ENCODE assay signal across 34 mouse cellular contexts in the genomic region with DNA sequence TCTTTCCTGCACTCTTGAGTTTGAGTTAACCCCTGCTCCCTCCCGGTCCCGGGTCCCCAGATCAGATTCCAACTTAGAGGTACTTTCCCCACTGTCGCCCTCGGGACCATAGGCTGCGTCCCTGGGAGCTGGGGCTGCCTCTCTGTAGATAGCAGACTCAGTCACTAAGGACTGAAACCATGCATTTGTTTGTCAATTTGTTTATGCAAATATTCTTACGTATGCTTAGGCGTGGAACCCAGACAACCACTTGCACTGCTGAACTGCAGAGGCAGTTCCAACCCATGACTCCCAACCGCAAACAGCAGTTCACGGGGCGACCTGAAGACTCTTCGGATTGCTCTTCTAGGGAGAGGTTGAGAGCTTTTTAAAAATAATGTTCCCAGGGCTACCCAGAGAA. TPM values are rescaled to one million over a fixed set of nuclear protein-coding genes. Genes with fewer than 3 reads are reported as not detected.
DNase-seq lines count a peak whose midpoint lies in the region; ATAC-seq and TF ChIP-seq lines count a peak whose summit lies in the region.
"Had no signal": no experiment of that assay in that cellular context is flagged by ENCODE, and none has a peak within 500 bp of the region (broad histone marks: within the 10 kb centered on the region; RNA-seq: fewer than 3 reads in every experiment).

No protein-coding gene starts in this region.

- DNase-seq in heart, embryonic 10.5 days (ENCODE audit: low spot score) = no peak
- DNase-seq in heart, adult 2 months = no peak
- DNase-seq: adrenal gland, adult 8-10 months; cerebellum, adult 2 months; cerebellum, postnatal 36 days; embryo, embryonic 11 days; gastrocnemius, postnatal 36 days; heart, postnatal 4 days; kidney, adult 9 months; kidney, postnatal 36 days; lung, adult 18-20 months; lung, postnatal 4 days; right cerebral cortex, postnatal 4 days; thymus, postnatal 36 days had no signal

- no peak for TF ChIP-seq CTCF in heart, adult 2 months (IDR thresholded peaks at IDR 0.05)

- no peak overlapping the region for H3K9ac ChIP-seq in heart, adult 2 months (ENCODE audit: low read depth, low read length)
- no peak overlapping the region for H3K9ac ChIP-seq in liver, embryonic 15.5 days
- H3K9ac ChIP-seq in liver, embryonic 12.5 days = no peak overlapping the region
- no peak overlapping the region for H3K9ac ChIP-seq in liver, embryonic 16.5 days (ENCODE audit: low read depth, low read length)
- no peak overlapping the region for H3K9ac ChIP-seq in forebrain, embryonic 13.5 days
- no peak overlapping the region for H3K9ac ChIP-seq in kidney, embryonic 15.5 days
- H3K9ac ChIP-seq: embryonic facial prominence, embryonic 12.5 days; forebrain, embryonic 15.5 days; heart, embryonic 12.5 days; hindbrain, embryonic 13.5 days; limb, embryonic 12.5 days; midbrain, embryonic 12.5 days; neural tube, embryonic 13.5 days; stomach, embryonic 15.5 days had no signal

- ATAC-seq in liver, embryonic 15.5 days (ENCODE audit: insufficient read depth) = peak; percentile 17
- ATAC-seq in liver, embryonic 12.5 days = no peak
- peak; percentile 15; the same call in 1 of the 2 replicates for ATAC-seq in liver, embryonic 16.5 days (ENCODE audit: low read depth)
- ATAC-seq in forebrain, embryonic 13.5 days = no peak
- ATAC-seq in kidney, embryonic 15.5 days (replicated peaks; ENCODE audit: low FRiP score) = no peak
- ATAC-seq: CD4-positive, CD25-positive, alpha-beta regulatory T cell, adult 4 months; forebrain, embryonic 15.5 days; intestine, embryonic 16.5 days; lung, postnatal 0 days had no signal

- TF ChIP-seq POLR2A in heart, adult 2 months (IDR thresholded peaks at IDR 0.05; ENCODE audit: insufficient read depth, low read depth, low read length) = no peak

- no peak for TF ChIP-seq EP300 in heart, adult 2 months (IDR thresholded peaks at IDR 0.05; ENCODE audit: insufficient read depth, low read depth, low read length)

- no peak overlapping the region for H3K4me3 ChIP-seq in heart, embryonic 10.5 days
- no peak overlapping the region for H3K4me3 ChIP-seq in heart, adult 2 months
- no peak overlapping the region for H3K4me3 ChIP-seq in liver, embryonic 15.5 days (replicated peaks)
- no peak overlapping the region for H3K4me3 ChIP-seq in liver, embryonic 12.5 days
- no peak overlapping the region for H3K4me3 ChIP-seq in liver, embryonic 16.5 days (ENCODE audit: low read depth, low read length)
- no peak overlapping the region for H3K4me3 ChIP-seq in forebrain, embryonic 13.5 days
- H3K4me3 ChIP-seq in kidney, embryonic 15.5 days (replicated peaks) = no peak overlapping the region
- H3K4me3 ChIP-seq: embryonic facial prominence, embryonic 12.5 days; forebrain, embryonic 15.5 days; heart, embryonic 12.5 days; hindbrain, embryonic 13.5 days; layer of hippocampus, adult 2 months; left cerebral cortex, adult 2 months; limb, embryonic 12.5 days; megakaryocyte, embryonic 14.5 days; midbrain, embryonic 12.5 days; neural tube, embryonic 13.5 days; stomach, embryonic 15.5 days had no signal

- intact Hi-C loops in heart, adult 2 months (cut with DNase I) = no loop called here

- H3K4me2 ChIP-seq in liver, embryonic 15.5 days = no peak overlapping the region
- no peak overlapping the region for H3K4me2 ChIP-seq in liver, embryonic 12.5 days
- H3K4me2 ChIP-seq in liver, embryonic 16.5 days (ENCODE audit: low read depth, low read length) = no peak overlapping the region
- no peak overlapping the region for H3K4me2 ChIP-seq in forebrain, embryonic 13.5 days
- H3K4me2 ChIP-seq in kidney, embryonic 15.5 days = no peak overlapping the region
- H3K4me2 ChIP-seq: embryonic facial prominence, embryonic 12.5 days; forebrain, embryonic 15.5 days; heart, embryonic 12.5 days; hindbrain, embryonic 13.5 days; limb, embryonic 12.5 days; midbrain, embryonic 12.5 days; neural tube, embryonic 13.5 days; stomach, embryonic 15.5 days had no signal

- H3K4me1 ChIP-seq in heart, embryonic 10.5 days = peaks cover 67% of the 10 kb centered on the region
- peaks cover 21% of the 10 kb centered on the region for H3K4me1 ChIP-seq in heart, adult 2 months (ENCODE audit: control insufficient read depth, insufficient read depth, low read length)
- H3K4me1 ChIP-seq in liver, embryonic 15.5 days (replicated peaks) = peaks cover 65% of the 10 kb centered on the region
- peaks cover 66% of the 10 kb centered on the region for H3K4me1 ChIP-seq in liver, embryonic 12.5 days
- H3K4me1 ChIP-seq in liver, embryonic 16.5 days (ENCODE audit: control insufficient read depth, low read depth, low read length) = peaks cover 44% of the 10 kb centered on the region
- H3K4me1 ChIP-seq in forebrain, embryonic 13.5 days = peaks cover 12% of the 10 kb centered on the region
- peaks cover 57% of the 10 kb centered on the region for H3K4me1 ChIP-seq in kidney, embryonic 15.5 days

- WGBS in heart, embryonic 10.5 days = 71% methylated on average over 11 of the region's 11 CpGs
- 86% methylated on average over 11 of the region's 11 CpGs for WGBS in heart, adult 2 months
- WGBS in liver, embryonic 15.5 days (ENCODE audit: insufficient replicate concordance) = 65% methylated on average over 11 of the region's 11 CpGs
- 65% methylated on average over 11 of the region's 11 CpGs for WGBS in liver, embryonic 12.5 days (ENCODE audit: insufficient replicate concordance)
- 65% methylated on average over 11 of the region's 11 CpGs for WGBS in liver, embryonic 16.5 days (ENCODE audit: insufficient replicate concordance)
- 85% methylated on average over 11 of the region's 11 CpGs for WGBS in forebrain, embryonic 13.5 days
- WGBS in kidney, embryonic 15.5 days = 80% methylated on average over 11 of the region's 11 CpGs

- H3K9me3 ChIP-seq in heart, embryonic 10.5 days = no peaks in the 10 kb centered on the region
- H3K9me3 ChIP-seq in liver, embryonic 15.5 days (replicated peaks) = no peaks in the 10 kb centered on the region
- H3K9me3 ChIP-seq in liver, embryonic 12.5 days (replicated peaks) = no peaks in the 10 kb centered on the region
- H3K9me3 ChIP-seq in liver, embryonic 16.5 days (replicated peaks; ENCODE audit: control insufficient read depth, low read length) = no peaks in the 10 kb centered on the region
- H3K9me3 ChIP-seq in forebrain, embryonic 13.5 days (replicated peaks) = no peaks in the 10 kb centered on the region
- H3K9me3 ChIP-seq in kidney, embryonic 15.5 days (replicated peaks) = no peaks in the 10 kb centered on the region
- H3K9me3 ChIP-seq: embryonic facial prominence, embryonic 12.5 days; forebrain, embryonic 15.5 days; heart, embryonic 12.5 days; hindbrain, embryonic 13.5 days; limb, embryonic 12.5 days; megakaryocyte, embryonic 14.5 days; midbrain, embryonic 12.5 days; neural tube, embryonic 13.5 days; stomach, embryonic 15.5 days had no signal

- H3K27ac ChIP-seq in heart, embryonic 10.5 days = 0 out of 2 replicates have a peak overlapping the region, but pooled peaks have one; percentile 22
- no peak overlapping the region for H3K27ac ChIP-seq in heart, adult 2 months
- H3K27ac ChIP-seq in liver, embryonic 15.5 days (replicated peaks) = 0 out of 2 replicates have a peak overlapping the region, but pooled peaks have one; percentile 31
- H3K27ac ChIP-seq in liver, embryonic 12.5 days = no peak overlapping the region
- H3K27ac ChIP-seq in liver, embryonic 16.5 days (ENCODE audit: low read length) = peak overlapping the region; percentile 45; the same call in 1 of the 2 replicates
- H3K27ac ChIP-seq in forebrain, embryonic 13.5 days = no peak overlapping the region
- H3K27ac ChIP-seq in kidney, embryonic 15.5 days = no peak overlapping the region
- H3K27ac ChIP-seq: embryonic facial prominence, embryonic 12.5 days; forebrain, embryonic 15.5 days; hindbrain, embryonic 13.5 days; layer of hippocampus, adult 2 months; left cerebral cortex, adult 2 months; limb, embryonic 12.5 days; midbrain, embryonic 12.5 days; neural tube, embryonic 13.5 days; stomach, embryonic 15.5 days had no signal

- no peaks in the 10 kb centered on the region for H3K36me3 ChIP-seq in heart, embryonic 10.5 days
- H3K36me3 ChIP-seq in heart, adult 2 months (ENCODE audit: control insufficient read depth, insufficient read depth, low read length) = peaks cover 2% of the 10 kb centered on the region; the same call in 1 of the 2 replicates
- no peaks in the 10 kb centered on the region for H3K36me3 ChIP-seq in liver, embryonic 15.5 days (replicated peaks)
- no peaks in the 10 kb centered on the region for H3K36me3 ChIP-seq in liver, embryonic 12.5 days
- no peaks in the 10 kb centered on the region for H3K36me3 ChIP-seq in liver, embryonic 16.5 days (ENCODE audit: control insufficient read depth, insufficient read depth)
- no peaks in the 10 kb centered on the region for H3K36me3 ChIP-seq in forebrain, embryonic 13.5 days (ENCODE audit: poor library complexity, severe bottlenecking)
- no peaks in the 10 kb centered on the region for H3K36me3 ChIP-seq in kidney, embryonic 15.5 days
- H3K36me3 ChIP-seq: embryonic facial prominence, embryonic 12.5 days; forebrain, embryonic 15.5 days; G1E; heart, embryonic 12.5 days; hindbrain, embryonic 13.5 days; limb, embryonic 12.5 days; midbrain, embryonic 12.5 days; neural tube, embryonic 13.5 days; stomach, embryonic 15.5 days had no signal

- no peaks in the 10 kb centered on the region for H3K79me2 ChIP-seq in heart, adult 2 months (replicated peaks; ENCODE audit: control insufficient read depth, insufficient read depth, low read length)

- H3K27me3 ChIP-seq in heart, embryonic 10.5 days (ENCODE audit: insufficient read depth, poor library complexity, severe bottlenecking) = no peaks in the 10 kb centered on the region
- no peaks in the 10 kb centered on the region for H3K27me3 ChIP-seq in heart, adult 2 months (ENCODE audit: control insufficient read depth, insufficient read depth, low read length)
- peaks cover 7% of the 10 kb centered on the region; the same call in 1 of the 2 replicates for H3K27me3 ChIP-seq in liver, embryonic 15.5 days
- H3K27me3 ChIP-seq in liver, embryonic 12.5 days (replicated peaks) = peaks cover 38% of the 10 kb centered on the region
- H3K27me3 ChIP-seq in liver, embryonic 16.5 days (ENCODE audit: control insufficient read depth, insufficient read depth, low read depth, low read length) = no peaks in the 10 kb centered on the region; the same call in 1 of the 2 replicates
- peaks cover 16% of the 10 kb centered on the region for H3K27me3 ChIP-seq in forebrain, embryonic 13.5 days
- no peaks in the 10 kb centered on the region for H3K27me3 ChIP-seq in kidney, embryonic 15.5 days
- H3K27me3 ChIP-seq: embryonic facial prominence, embryonic 12.5 days; heart, embryonic 12.5 days; limb, embryonic 12.5 days; stomach, embryonic 15.5 days had no signal

RNA-seq across cellular contexts. Expression of gene Tmem51, which starts 8.2 kb away (rescaled TPM):
- 21.0 and 25.9 TPM in 2 replicates for polyA plus RNA-seq in heart, embryonic 10.5 days (2016; fragmentation: Nextera tagmentation; extraction: Ambion mirVana)
- 1 to 10 TPM; 5.5 to 6.0 TPM for total RNA-seq in heart, adult 2 months (2021)
- 9.9 and 13.1 TPM in 2 replicates for polyA plus RNA-seq in heart, adult 2 months (2012; rRNA removed)
- 16.2 and 17.6 TPM in 2 replicates for polyA plus RNA-seq in liver, embryonic 15.5 days (2015; fragmentation: Nextera tagmentation; extraction: Ambion mirVana)
- polyA plus RNA-seq in liver, embryonic 12.5 days (2016; fragmentation: Nextera tagmentation; extraction: Ambion mirVana) = 14.0 and 15.5 TPM in 2 replicates
- 15.7 and 18.6 TPM in 2 replicates for polyA plus RNA-seq in liver, embryonic 16.5 days (2015; fragmentation: Nextera tagmentation; extraction: Ambion mirVana)
- polyA plus RNA-seq in forebrain, embryonic 13.5 days (2015; fragmentation: Nextera tagmentation; extraction: Ambion mirVana) = 3.4 and 4.5 TPM in 2 replicates
- 29.1 and 29.5 TPM in 2 replicates for polyA plus RNA-seq in kidney, embryonic 15.5 days (2015; fragmentation: Nextera tagmentation; extraction: Ambion mirVana)
- polyA plus RNA-seq: G1E had no signal

Comparison
In these comparisons a context has a peak if more than half of its experiments do, and no peak if none do; other contexts are left out.
1. H3K27ac ChIP-seq: peak in heart, embryonic 10.5 days (single experiment), liver, embryonic 15.5 days (single experiment) and liver, embryonic 16.5 days (single experiment); none in heart, adult 2 months (single experiment), liver, embryonic 12.5 days (single experiment), forebrain, embryonic 13.5 days (single experiment) and kidney, embryonic 15.5 days (single experiment).
2. ATAC-seq: peak in liver, embryonic 15.5 days (single experiment) and liver, embryonic 16.5 days (single experiment); none in liver, embryonic 12.5 days (single experiment), forebrain, embryonic 13.5 days (single experiment) and kidney, embryonic 15.5 days (single experiment).